Mouse (Mus musculus): ENCODE measurements around the gene Cep55. TPM values are rescaled to one million over a fixed set of nuclear protein-coding genes. Genes with fewer than 3 reads are reported as not detected.
A peak's percentile ranks its signal among the peaks of the same experiment; 100 is the strongest.

The Cep55 gene
- polyA plus RNA-seq, 2 experiments: 21.0 to 22.0 TPM

- no peak for TF ChIP-seq POLR2A (IDR thresholded peaks at IDR 0.05; ENCODE audit: borderline replicate concordance, extremely low read depth, insufficient read depth, insufficient read length)
- no peak overlapping the region for H3K4me2 ChIP-seq (replicated peaks; ENCODE audit: low read depth, low read length, severe bottlenecking)
- no peaks in the 10 kb centered on the region for H3K4me1 ChIP-seq (ENCODE audit: control insufficient read depth, insufficient read depth, low read length)
- DNase-seq (ENCODE audit: low spot score) (no peak), ATAC-seq (ENCODE audit: low FRiP score, low read depth) (no peak)
- 68% methylated on average over 3 of the region's 3 CpGs for WGBS
- H3K9me3 ChIP-seq (ENCODE audit: control insufficient read depth, low read length): no peaks in the 10 kb centered on the region
- no peak overlapping the region for H3K9ac ChIP-seq (ENCODE audit: low read depth, low read length, severe bottlenecking)
- no peak overlapping the region for H3K4me3 ChIP-seq (replicated peaks; ENCODE audit: low read length)
- H3K36me3 ChIP-seq (ENCODE audit: control insufficient read depth, insufficient read depth, low read length): no peaks in the 10 kb centered on the region
- H3K27me3 ChIP-seq (ENCODE audit: control insufficient read depth, insufficient read depth, low read length): no peaks in the 10 kb centered on the region
- H3K27ac ChIP-seq (replicated peaks; ENCODE audit: low read depth, low read length): no peak overlapping the region
These were observed 26.6 kb downstream of the Cep55 start for GRCm38 (mm10) chr19:38081361-38081760.

DNA sequence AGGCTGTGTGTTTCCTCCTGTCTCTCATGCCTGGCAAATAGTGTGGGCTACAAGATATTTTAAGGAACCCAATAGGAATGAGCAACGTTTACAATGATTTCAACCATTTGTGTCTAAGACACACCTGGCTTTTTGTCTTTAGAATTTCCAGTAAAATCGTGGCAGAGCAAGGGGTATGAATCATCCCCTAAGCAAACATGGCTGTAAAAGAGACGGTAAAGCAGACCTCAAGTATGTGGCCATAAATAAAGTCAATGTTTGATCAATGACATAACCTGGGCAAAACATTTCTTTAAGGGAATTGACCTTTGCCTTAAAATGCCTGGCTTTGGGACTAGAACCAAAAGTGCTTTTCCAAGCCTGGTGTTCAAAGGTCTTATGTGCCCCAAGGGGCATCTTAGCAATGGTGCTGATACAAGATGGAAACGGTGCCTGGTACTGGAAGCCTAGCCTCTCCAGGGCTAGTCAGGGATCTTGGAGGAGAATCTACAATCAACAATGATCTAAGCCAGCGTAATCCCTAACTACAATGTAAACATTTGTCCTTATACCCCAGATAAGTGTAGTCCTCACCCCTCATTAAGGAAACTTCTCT lies 28.2 kb downstream of the Cep55 start:
- H3K4me2 ChIP-seq (replicated peaks; ENCODE audit: low read depth, low read length, severe bottlenecking): no peak overlapping the region
- no peak for TF ChIP-seq POLR2A (IDR thresholded peaks at IDR 0.05; ENCODE audit: borderline replicate concordance, extremely low read depth, insufficient read depth, insufficient read length)
- no peaks in the 10 kb centered on the region for H3K4me1 ChIP-seq (ENCODE audit: control insufficient read depth, insufficient read depth, low read length)
- H3K27me3 ChIP-seq (ENCODE audit: control insufficient read depth, insufficient read depth, low read length): no peaks in the 10 kb centered on the region
- no peak overlapping the region for H3K27ac ChIP-seq (replicated peaks; ENCODE audit: low read depth, low read length)
- H3K36me3 ChIP-seq (ENCODE audit: control insufficient read depth, insufficient read depth, low read length): no peaks in the 10 kb centered on the region
- H3K9me3 ChIP-seq (ENCODE audit: control insufficient read depth, low read length): no peaks in the 10 kb centered on the region
- H3K9ac ChIP-seq (ENCODE audit: low read depth, low read length, severe bottlenecking): no peak overlapping the region
- ATAC-seq (ENCODE audit: low FRiP score, low read depth) (no peak), DNase-seq (ENCODE audit: low spot score) (no peak)
- 49% methylated on average over 5 of the region's 5 CpGs for WGBS
- H3K4me3 ChIP-seq (replicated peaks; ENCODE audit: low read length): no peak overlapping the region

- Histone ChIP-seq H3K4me1 (ENCODE audit: control insufficient read depth, insufficient read depth, low read length) (no peaks in the 10 kb centered on the region), H3K9me3 (ENCODE audit: control insufficient read depth, low read length) (no peaks in the 10 kb centered on the region), H3K36me3 (ENCODE audit: control insufficient read depth, insufficient read depth, low read length) (no peaks in the 10 kb centered on the region), H3K4me2 (replicated peaks; ENCODE audit: low read depth, low read length, severe bottlenecking) (no peak overlapping the region), H3K27ac (replicated peaks; ENCODE audit: low read depth, low read length) (no peak overlapping the region), H3K27me3 (ENCODE audit: control insufficient read depth, insufficient read depth, low read length) (no peaks in the 10 kb centered on the region), H3K4me3 (replicated peaks; ENCODE audit: low read length) (no peak overlapping the region), H3K9ac (ENCODE audit: low read depth, low read length, severe bottlenecking) (no peak overlapping the region)
- WGBS: 89% methylated on average over 4 of the region's 4 CpGs
- DNase-seq (ENCODE audit: low spot score) (no peak), ATAC-seq (ENCODE audit: low FRiP score, low read depth) (no peak)
- no peak for TF ChIP-seq POLR2A (IDR thresholded peaks at IDR 0.05; ENCODE audit: borderline replicate concordance, extremely low read depth, insufficient read depth, insufficient read length)
These were observed 31.0 kb downstream of the Cep55 start for GRCm38 (mm10) chr19:38085841-38086240.

GRCm38 (mm10) chr19:38086948-38087551 lies 32.2 kb downstream of the Cep55 start:
- no peak for TF ChIP-seq POLR2A (IDR thresholded peaks at IDR 0.05; ENCODE audit: borderline replicate concordance, extremely low read depth, insufficient read depth, insufficient read length)
- DNase-seq (ENCODE audit: low spot score): peak; percentile 67
- H3K9me3 ChIP-seq (ENCODE audit: control insufficient read depth, low read length): no peaks in the 10 kb centered on the region
- H3K27me3 ChIP-seq (ENCODE audit: control insufficient read depth, insufficient read depth, low read length): no peaks in the 10 kb centered on the region
- H3K4me1 ChIP-seq (ENCODE audit: control insufficient read depth, insufficient read depth, low read length): no peaks in the 10 kb centered on the region
- no peak overlapping the region for H3K9ac ChIP-seq (ENCODE audit: low read depth, low read length, severe bottlenecking)
- ATAC-seq (ENCODE audit: low FRiP score, low read depth): peak; percentile 72; the same call in 1 of the 2 replicates
- H3K27ac ChIP-seq (replicated peaks; ENCODE audit: low read depth, low read length): no peak overlapping the region
- 46% methylated on average over 11 of the region's 11 CpGs for WGBS
- no peak overlapping the region for H3K4me2 ChIP-seq (replicated peaks; ENCODE audit: low read depth, low read length, severe bottlenecking)
- H3K4me3 ChIP-seq (replicated peaks; ENCODE audit: low read length): no peak overlapping the region
- no peaks in the 10 kb centered on the region for H3K36me3 ChIP-seq (ENCODE audit: control insufficient read depth, insufficient read depth, low read length)

DNA sequence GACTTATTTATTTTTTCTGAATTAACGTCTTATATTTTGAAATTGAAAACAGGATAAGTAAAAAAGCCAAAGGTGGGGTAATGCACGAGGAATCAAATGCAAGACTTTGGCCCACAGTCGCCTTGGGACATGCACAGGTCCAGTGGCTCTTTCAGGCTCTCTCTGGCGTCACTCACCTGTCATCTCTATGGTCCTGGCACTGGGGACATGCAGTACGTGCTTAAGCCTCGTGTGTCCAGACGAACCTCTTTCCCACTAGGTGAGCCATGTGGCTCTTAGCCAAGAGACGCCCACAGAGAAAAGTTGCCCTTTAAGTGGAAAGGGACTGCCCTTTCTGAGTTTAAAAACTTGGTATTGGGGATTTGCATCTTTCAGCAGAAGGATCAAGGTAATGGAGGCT lies 34.5 kb downstream of the Cep55 start:
- TF ChIP-seq POLR2A (IDR thresholded peaks at IDR 0.05; ENCODE audit: borderline replicate concordance, extremely low read depth, insufficient read depth, insufficient read length): no peak
- DNase-seq (ENCODE audit: low spot score) (no peak), ATAC-seq (ENCODE audit: low FRiP score, low read depth) (no peak)
- H3K27me3 ChIP-seq (ENCODE audit: control insufficient read depth, insufficient read depth, low read length): no peaks in the 10 kb centered on the region
- 67% methylated on average over 8 of the region's 8 CpGs for WGBS
- H3K9ac ChIP-seq (ENCODE audit: low read depth, low read length, severe bottlenecking): no peak overlapping the region
- H3K36me3 ChIP-seq (ENCODE audit: control insufficient read depth, insufficient read depth, low read length): no peaks in the 10 kb centered on the region
- no peaks in the 10 kb centered on the region for H3K9me3 ChIP-seq (ENCODE audit: control insufficient read depth, low read length)
- no peaks in the 10 kb centered on the region for H3K4me1 ChIP-seq (ENCODE audit: control insufficient read depth, insufficient read depth, low read length)
- no peak overlapping the region for H3K27ac ChIP-seq (replicated peaks; ENCODE audit: low read depth, low read length)
- H3K4me3 ChIP-seq (replicated peaks; ENCODE audit: low read length): no peak overlapping the region
- H3K4me2 ChIP-seq (replicated peaks; ENCODE audit: low read depth, low read length, severe bottlenecking): no peak overlapping the region

Data from limb, embryonic 14.5 days (tissue).